Mouse (Mus musculus) midbrain, postnatal 0 days (tissue): ENCODE results near the gene Malsu1. TPM values are rescaled to one million over a fixed set of nuclear protein-coding genes. Genes with fewer than 3 reads are reported as not detected.

Experiments used
- ATAC-seq: fragments of 200-750 bp; cut with Nextera tagmentation; 2 replicates; pipeline ENCODE4 v1.8.0; 2017; ENCODE audit warnings: moderate number of reproducible peaks, mild to moderate bottlenecking, moderate TSS enrichment, moderate library complexity; ENCODE audit not compliant: low FRiP score
- DNase-seq: peaks from one replicate; pipeline ENCODE4 v3.0.0-alpha.2; 2015; ENCODE audit warnings: low spot score
- H3K27ac ChIP-seq: fragments of 300-500 bp; sonication (generic); 2 replicates; pipeline ENCODE4 v1.5.1; 2014; ENCODE audit warnings: low read depth, mild to moderate bottlenecking, low read length, mixed read lengths
- H3K27me3 ChIP-seq: fragments of 300-500 bp; sonication (generic); 2 replicates; pipeline ENCODE4 v1.6.1; 2014; ENCODE audit warnings: low read length, control low read depth, mixed read lengths; ENCODE audit not compliant: insufficient read depth
- H3K36me3 ChIP-seq: fragments of 300-500 bp; sonication (generic); 2 replicates; pipeline ENCODE4 v1.6.1; 2014; ENCODE audit warnings: low read length, control low read depth, mixed read lengths; ENCODE audit not compliant: insufficient read depth
- H3K4me1 ChIP-seq: fragments of 300-500 bp; sonication (generic); 2 replicates; pipeline ENCODE4 v1.6.1; 2014; ENCODE audit warnings: mild to moderate bottlenecking, control low read depth, antibody characterized with exemption, low read length, mixed read lengths; ENCODE audit not compliant: insufficient read depth
- H3K4me2 ChIP-seq: fragments of 300-500 bp; sonication (generic); 2 replicates; pipeline ENCODE4 v1.6.1; 2014; ENCODE audit warnings: low read depth, mild to moderate bottlenecking, low read length, mixed read lengths; ENCODE audit not compliant: poor library complexity, severe bottlenecking
- H3K4me3 ChIP-seq: fragments of 300-500 bp; sonication (generic); 2 replicates; pipeline ENCODE4 v1.5.1; 2014; ENCODE audit warnings: low read depth, mild to moderate bottlenecking, low read length, moderate library complexity
- H3K9ac ChIP-seq: fragments of 300-500 bp; sonication (generic); replicated peaks from 2 replicates; pipeline ENCODE4 v1.6.1; 2014; ENCODE audit warnings: mild to moderate bottlenecking, low read length, moderate library complexity, mixed read lengths; ENCODE audit not compliant: poor library complexity, severe bottlenecking
- H3K9me3 ChIP-seq: fragments of 300-500 bp; sonication (generic); 2 replicates; pipeline ENCODE4 v1.6.1; 2016; ENCODE audit warnings: low read length, control low read depth
- CTCF ChIP-seq: IDR thresholded peaks from 2 replicates; pipeline ENCODE4 v1.5.1; 2016; ENCODE audit warnings: antibody characterized with exemption, mild to moderate bottlenecking
- WGBS: fragments of 180-500 bp; shearing (Covaris S2); extraction: QIAGEN DNeasy Blood & Tissue Kit; methylation state at CpG from one replicate; pipeline ENCODE4 v1.1.7; 2014; 5-methylcytosine and 5-hydroxymethylcytosine counted together
- polyA plus RNA-seq: library from polyadenylated mRNA; unstranded; fragments of >200 nt; fragmentation: Nextera tagmentation; extraction: Ambion mirVana; gene quantifications from 2 replicates; pipeline ENCODE4 v1.2.1, GENCODE M21; 2015
- total RNA-seq: library from RNA; depleted of rRNA; stranded (reverse); fragments of >200 nt; gene quantifications from 2 replicates; pipeline ENCODE4 v1.2.3, GENCODE M21; 2014; rRNA removed

Gene Malsu1
- 32.0 and 47.7 TPM in 2 replicates for total RNA-seq
- polyA plus RNA-seq = 90.6 and 92.3 TPM in 2 replicates

DNA sequence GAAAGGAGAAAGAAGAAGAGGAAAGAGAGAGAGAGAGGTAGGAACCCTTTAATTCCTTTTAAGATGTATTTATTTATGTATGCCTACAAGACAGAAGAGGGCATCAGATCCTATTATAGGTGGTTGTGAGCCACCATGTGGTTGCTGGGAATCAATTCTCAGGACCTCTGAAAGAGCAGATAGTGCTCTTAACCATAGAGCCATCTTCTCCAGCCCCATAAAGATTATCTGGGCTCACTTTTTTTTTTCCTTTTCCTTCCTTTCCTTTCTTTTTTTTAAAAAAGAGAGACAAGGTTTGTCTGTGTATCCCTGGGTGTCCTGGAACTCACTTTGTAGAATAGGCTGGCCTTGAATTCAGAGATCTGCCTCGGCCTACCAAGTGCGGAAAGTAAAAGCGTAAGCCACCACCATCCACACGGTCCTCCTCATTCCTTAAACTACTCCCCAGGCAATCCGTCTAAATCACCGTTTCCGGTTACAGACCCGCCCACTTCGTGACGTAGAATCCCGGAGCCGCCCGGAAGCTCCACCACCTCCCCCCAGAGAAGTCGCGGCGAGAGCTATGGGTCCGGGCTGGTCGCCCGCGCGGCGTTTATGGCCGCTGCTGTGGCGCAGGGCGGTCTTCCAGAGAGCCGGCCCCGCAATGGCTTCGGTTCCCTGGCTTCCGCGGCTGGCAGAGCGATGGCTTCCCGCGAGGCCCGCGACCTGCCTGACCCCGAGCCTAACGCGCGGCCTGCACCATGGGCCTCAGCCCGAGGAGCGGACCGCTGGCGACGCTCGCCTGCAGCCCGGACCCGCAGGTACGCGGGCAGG lies at the start of gene Malsu1:
Malsu1 (plus strand) TSS at position 492 of the 813 bp plus-strand sequence.
- peak within 1 kb of the TSS; percentile 87 for H3K4me3 ChIP-seq
- WGBS = under 1% methylated on average over 49 of the region's 49 CpGs
- peak; percentile 96 for DNase-seq
- no peaks in the 10 kb centered on the region; the same call in 1 of the 2 replicates for H3K27me3 ChIP-seq
- no peaks in the 10 kb centered on the region for H3K36me3 ChIP-seq
- H3K27ac ChIP-seq = peak within 1 kb of the TSS; percentile 73
- H3K9me3 ChIP-seq = no peaks in the 10 kb centered on the region
- TF ChIP-seq CTCF = peak; percentile 44; the same call in 1 of the 2 replicates
- H3K9ac ChIP-seq = peak within 1 kb of the TSS; percentile 81
- peaks cover 6% of the 10 kb centered on the region; the same call in 1 of the 2 replicates for H3K4me1 ChIP-seq
- H3K4me2 ChIP-seq = peak within 1 kb of the TSS; percentile 83
- ATAC-seq = peak; percentile 98

DNA sequence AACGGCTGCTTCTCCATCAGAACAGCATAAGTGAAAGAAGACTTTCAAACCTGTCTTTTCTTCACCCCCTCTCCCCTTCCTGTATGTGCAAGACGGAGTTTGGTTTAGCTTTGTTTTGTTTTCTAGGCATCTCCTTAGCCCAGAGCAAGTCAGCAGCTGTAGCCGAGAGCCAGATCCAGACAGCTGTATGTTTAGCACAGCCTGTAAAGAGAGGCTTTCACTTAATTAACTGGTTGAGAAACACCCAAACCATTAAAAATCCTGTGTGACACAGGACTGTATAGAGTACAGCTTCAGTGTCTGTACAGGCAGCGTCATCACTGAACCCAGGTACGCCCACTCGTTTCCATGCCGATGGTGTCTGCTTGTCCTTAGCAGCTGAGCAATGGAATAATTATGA lies 48.3 kb upstream of the Malsu1 start:
- Histone ChIP-seq H3K4me2 (no peak overlapping the region), H3K4me3 (no peak overlapping the region), H3K27me3 (no peaks in the 10 kb centered on the region), H3K9me3 (no peaks in the 10 kb centered on the region), H3K36me3 (no peaks in the 10 kb centered on the region), H3K27ac (no peak overlapping the region), H3K4me1 (no peaks in the 10 kb centered on the region), H3K9ac (no peak overlapping the region)
- DNase-seq = no peak
- no peak for TF ChIP-seq CTCF
- ATAC-seq = no peak
- WGBS = 88% methylated on average over 7 of the region's 7 CpGs

DNA sequence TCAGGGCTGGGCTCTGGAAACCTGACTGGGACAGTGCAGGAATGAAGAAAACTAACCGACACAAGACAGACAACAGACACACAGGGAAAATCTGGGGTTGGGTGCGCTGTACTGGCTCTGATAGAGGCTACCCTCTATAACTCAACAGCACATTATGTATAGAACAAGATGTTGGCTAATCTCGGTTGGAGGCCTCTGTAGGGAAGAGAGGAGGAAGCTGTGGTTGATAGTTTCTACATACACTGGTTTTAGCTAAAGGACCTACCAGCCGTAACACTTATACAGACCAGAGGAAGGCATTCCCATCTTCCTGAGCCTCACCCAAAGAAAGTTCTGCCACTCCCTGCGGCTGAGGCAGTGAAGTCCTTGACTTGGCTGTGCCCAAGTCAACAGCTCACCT lies 47.1 kb upstream of the Malsu1 start:
- no peak overlapping the region for H3K27ac ChIP-seq
- no peak for ATAC-seq
- H3K27me3 ChIP-seq = no peaks in the 10 kb centered on the region
- no peaks in the 10 kb centered on the region for H3K36me3 ChIP-seq
- H3K4me3 ChIP-seq = no peak overlapping the region
- 96% methylated on average over 5 of the region's 5 CpGs for WGBS
- H3K4me1 ChIP-seq = no peaks in the 10 kb centered on the region
- DNase-seq = no peak
- no peak overlapping the region for H3K4me2 ChIP-seq
- no peaks in the 10 kb centered on the region for H3K9me3 ChIP-seq
- H3K9ac ChIP-seq = no peak overlapping the region
- no peak for TF ChIP-seq CTCF

DNA sequence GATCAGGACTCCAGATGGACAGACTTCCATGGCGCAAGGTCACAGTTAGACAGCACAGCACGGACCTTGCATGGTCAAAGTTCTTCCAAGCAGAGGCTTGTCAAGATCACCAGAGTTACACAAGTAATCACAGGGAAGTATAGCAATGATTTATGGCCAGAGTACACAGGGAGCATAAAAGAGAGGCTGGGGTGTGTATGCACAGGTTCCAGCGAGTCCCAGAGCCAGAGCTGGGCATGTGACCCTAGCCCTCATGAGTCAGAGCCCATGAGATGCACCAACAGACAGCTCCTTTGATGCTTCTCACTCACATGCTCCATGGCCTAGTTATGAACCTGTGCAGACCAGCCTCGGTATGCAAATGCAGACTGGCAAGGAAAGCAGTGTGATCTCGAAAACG lies 45.6 kb upstream of the Malsu1 start:
- Histone ChIP-seq H3K36me3 (no peaks in the 10 kb centered on the region), H3K27me3 (no peaks in the 10 kb centered on the region), H3K9ac (no peak overlapping the region), H3K27ac (no peak overlapping the region), H3K4me3 (no peak overlapping the region), H3K4me2 (no peak overlapping the region), H3K9me3 (no peaks in the 10 kb centered on the region), H3K4me1 (no peaks in the 10 kb centered on the region; the same call in 1 of the 2 replicates)
- TF ChIP-seq CTCF = no peak
- 89% methylated on average over 6 of the region's 6 CpGs for WGBS
- DNase-seq = no peak
- no peak for ATAC-seq

DNA sequence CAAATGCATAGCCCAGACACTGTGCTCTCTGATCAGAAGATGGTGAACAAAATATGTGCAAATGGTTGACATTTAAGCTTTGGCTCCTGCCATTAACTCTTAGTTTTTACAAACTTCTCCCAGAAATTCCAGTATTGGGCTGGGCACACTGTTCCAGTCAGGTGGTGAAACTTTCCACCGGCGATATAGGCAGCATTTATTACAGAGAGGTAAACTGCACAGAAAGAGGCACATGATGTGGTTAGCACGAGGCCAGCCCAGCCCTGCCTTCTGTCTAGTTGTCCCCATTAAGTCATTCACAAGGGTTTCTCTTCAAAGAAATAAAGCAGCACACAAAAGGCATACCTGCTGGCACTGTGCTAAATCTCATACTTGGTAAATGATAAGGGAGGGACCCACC lies 44.9 kb upstream of the Malsu1 start:
- no peak for TF ChIP-seq CTCF
- no peak for DNase-seq
- Histone ChIP-seq H3K27ac (no peak overlapping the region), H3K9ac (no peak overlapping the region), H3K4me3 (no peak overlapping the region), H3K9me3 (no peaks in the 10 kb centered on the region), H3K4me2 (no peak overlapping the region), H3K36me3 (no peaks in the 10 kb centered on the region), H3K4me1 (no peaks in the 10 kb centered on the region; the same call in 1 of the 2 replicates), H3K27me3 (no peaks in the 10 kb centered on the region)
- 87% methylated on average over 3 of the region's 3 CpGs for WGBS
- ATAC-seq = no peak

DNA sequence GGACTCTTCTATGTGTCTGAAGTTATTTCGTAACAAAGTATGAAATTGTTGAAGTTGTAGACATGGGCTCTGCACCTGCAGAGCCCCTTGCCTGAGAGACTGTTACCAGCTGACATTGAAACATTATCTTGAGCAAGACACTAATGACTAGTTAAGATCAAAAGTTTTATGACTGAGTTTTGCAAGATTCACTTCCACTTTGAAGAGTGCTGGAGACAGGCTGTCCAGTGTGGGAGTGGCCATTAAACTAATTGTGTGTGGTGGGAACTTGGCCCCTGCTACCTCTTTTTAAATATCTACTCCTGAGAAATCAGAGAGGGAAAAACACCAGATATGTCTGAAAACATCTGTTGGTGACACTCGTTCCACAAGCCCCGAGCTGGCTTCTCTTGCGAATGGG lies 42.4 kb upstream of the Malsu1 start:
- no peak overlapping the region for H3K4me3 ChIP-seq
- WGBS = 95% methylated on average over 4 of the region's 4 CpGs
- no peaks in the 10 kb centered on the region for H3K36me3 ChIP-seq
- H3K9ac ChIP-seq = no peak overlapping the region
- ATAC-seq (no peak), DNase-seq (no peak)
- no peaks in the 10 kb centered on the region; the same call in 1 of the 2 replicates for H3K4me1 ChIP-seq
- H3K27ac ChIP-seq = no peak overlapping the region
- no peak overlapping the region for H3K4me2 ChIP-seq
- no peaks in the 10 kb centered on the region for H3K9me3 ChIP-seq
- H3K27me3 ChIP-seq = no peaks in the 10 kb centered on the region
- no peak for TF ChIP-seq CTCF
